Mouse (Mus musculus): ENCODE measurements at regions not wholly inside any gene's neighbourhood (a gene's known extent, or its start where the extent isn't known, plus 50 kb on each side); places are given as distances from the start of the nearest gene placed in this dataset.

GRCm38 (mm10) chr7:113653130-113653529, 112.7 kb upstream of the Spon1 start:
- peak; percentile 65 for TF ChIP-seq CTCF (conservative IDR thresholded peaks at IDR 0.05; ENCODE audit: insufficient read depth, insufficient read length, low read depth, low read length)
- no peak for TF ChIP-seq POLR2A (IDR thresholded peaks at IDR 0.05; ENCODE audit: low read depth, low read length)
